Mouse (Mus musculus) lung, adult 18-20 months (tissue): ENCODE measurements at regions not wholly inside any gene's neighbourhood (a gene's known extent, or its start where the extent isn't known, plus 50 kb on each side); places are given as distances from the start of the nearest gene placed in this dataset.

Experiments used
- DNase-seq, 2 experiments: peaks; one replicate each; pipeline ENCODE4 v3.0.0; 2022; ENCODE audit warnings: mixed read lengths in 2 of 2

DNA sequence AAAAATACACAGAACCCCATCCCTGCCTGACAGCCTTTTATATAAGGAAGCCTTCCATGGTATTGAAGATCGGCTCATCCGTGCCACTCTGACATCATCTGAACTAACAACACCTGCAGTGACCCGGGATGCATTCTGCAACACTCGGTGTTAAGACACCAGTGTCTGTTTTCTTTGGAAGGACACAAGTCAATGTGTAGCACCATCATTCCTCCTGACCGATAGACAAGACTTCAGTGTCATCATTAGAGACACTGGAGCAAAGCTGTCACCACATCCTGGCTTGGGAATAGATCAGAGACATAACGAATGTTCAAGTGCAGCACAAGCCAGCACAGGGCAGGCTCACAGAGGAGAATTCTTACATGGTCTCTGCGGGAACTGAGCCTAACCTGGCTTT, 77.5 kb upstream of the Runx1 start:
- DNase-seq = no peak

GRCm38 (mm10) chr16:92899704-92900103, 73.8 kb upstream of the Runx1 start:
- DNase-seq = no peak

DNA sequence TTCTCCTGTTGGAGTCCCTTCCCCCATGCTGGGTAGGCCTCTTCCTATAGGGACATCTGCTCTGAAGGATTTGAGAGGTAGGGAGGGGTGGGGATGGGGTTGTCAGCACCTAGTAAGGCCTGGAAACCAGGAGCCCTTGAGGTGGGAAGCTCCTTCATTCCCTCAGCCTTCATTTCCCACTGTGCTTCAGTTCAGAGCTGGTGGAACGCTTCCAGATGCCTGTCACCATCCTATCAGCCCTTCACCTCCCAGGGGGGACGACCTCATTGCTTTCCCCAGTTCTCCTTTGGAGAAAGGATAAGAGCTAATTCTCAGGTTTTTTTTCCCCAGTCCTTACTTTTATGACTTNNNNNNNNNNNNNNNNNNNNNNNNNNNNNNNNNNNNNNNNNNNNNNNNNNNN, 65.8 kb upstream of the Runx1 start:
- DNase-seq = no peak

- no peak for DNase-seq
Observed at GRCm38 (mm10) chr16:92890713-92891112, 64.8 kb upstream of the Runx1 start.

- no peak for DNase-seq
Observed at GRCm38 (mm10) chr16:92889537-92889936, 63.6 kb upstream of the Runx1 start.

DNA sequence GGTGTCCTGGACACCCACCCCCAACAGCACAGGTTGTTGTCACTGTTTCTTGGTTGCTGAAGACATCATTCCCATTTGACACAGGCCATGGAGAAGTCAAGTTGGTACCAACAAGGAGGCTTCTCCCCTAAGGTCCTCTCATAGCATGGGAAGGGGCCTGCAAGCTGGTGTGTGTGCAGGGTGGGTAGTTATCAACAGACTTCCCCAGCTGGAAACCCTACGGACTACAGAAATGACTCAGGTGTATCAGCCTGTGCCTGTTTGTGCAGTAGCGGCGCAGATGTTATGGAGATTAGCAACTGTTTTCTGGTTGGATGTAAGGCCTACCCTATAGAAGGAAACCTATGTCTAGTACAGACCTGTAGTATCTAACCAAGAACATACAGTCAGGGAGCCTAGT, 60.3 kb upstream of the Runx1 start:
- DNase-seq = no peak

- no peak for DNase-seq
Observed at GRCm38 (mm10) chr16:92883821-92884272, 57.9 kb upstream of the Runx1 start.

DNA sequence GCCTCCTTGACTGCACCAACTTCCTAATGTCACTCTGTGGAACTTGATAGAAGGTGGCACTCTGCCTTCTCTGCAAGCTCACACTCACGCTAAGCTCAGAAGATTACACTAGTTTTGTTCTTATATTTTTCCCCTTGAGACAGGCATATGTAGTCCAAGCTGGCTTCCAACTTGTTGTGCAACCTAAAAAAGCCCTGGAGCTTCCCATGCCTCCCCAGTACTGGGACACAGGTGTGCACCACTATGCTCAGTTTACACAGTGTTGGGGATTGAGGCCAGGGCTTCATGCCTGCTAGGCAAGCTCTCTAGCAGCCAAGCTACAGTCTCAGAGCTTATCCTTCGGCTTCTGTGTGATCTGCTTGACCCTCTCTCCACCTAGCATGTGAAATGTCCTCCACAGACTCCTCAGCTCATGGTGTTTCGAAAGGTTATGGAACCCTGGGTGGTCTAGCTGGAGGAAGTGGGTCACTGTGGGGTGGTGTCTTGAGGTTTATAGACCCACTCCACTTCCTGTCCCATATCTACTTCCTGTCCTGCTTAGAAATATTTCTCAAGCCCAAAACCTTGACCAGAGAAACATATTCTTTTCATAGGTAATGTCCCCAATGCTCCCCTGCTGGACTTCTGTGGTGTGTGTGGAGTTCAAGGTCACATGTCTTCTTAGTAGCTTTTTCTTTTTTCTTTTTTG, 54.6 kb upstream of the Runx1 start:
- DNase-seq = no peak

- no peak for DNase-seq
Observed at GRCm38 (mm10) chr16:92878081-92878480, 52.1 kb upstream of the Runx1 start.
